Mouse (Mus musculus) C2C12 (cell line): ENCODE data around the gene Foxred2. TPM values are rescaled to one million over a fixed set of nuclear protein-coding genes. Genes with fewer than 3 reads are reported as not detected.
A peak's percentile ranks its signal among the peaks of the same experiment; 100 is the strongest.

Experiments
- H3K27me3 ChIP-seq: one replicate; pipeline ENCODE4 v1.6.1; 2011; ENCODE audit not compliant: control insufficient read depth, insufficient read depth, insufficient read length
- H3K36me3 ChIP-seq: one replicate; pipeline ENCODE4 v1.6.1; 2011; ENCODE audit not compliant: control insufficient read depth, insufficient read depth
- H3K4me3 ChIP-seq: one replicate; pipeline ENCODE4 v1.5.1; 2011; ENCODE audit warnings: mild to moderate bottlenecking, control low read depth; ENCODE audit not compliant: poor library complexity, insufficient read depth, severe bottlenecking
- H3K79me2 ChIP-seq: one replicate; pipeline ENCODE4 v1.6.1; 2011; ENCODE audit not compliant: control insufficient read depth, insufficient read depth
- H3K79me3 ChIP-seq: one replicate; pipeline ENCODE4 v1.6.1; 2011; ENCODE audit warnings: low read depth, control low read depth
- H3ac ChIP-seq: one replicate; pipeline ENCODE3; 2011; ENCODE audit warnings: low read depth; ENCODE audit not compliant: control insufficient read depth, insufficient read length
- CEBPB ChIP-seq: IDR thresholded peaks from one replicate; pipeline ENCODE4 v1.6.1; 2011; ENCODE audit warnings: low read depth, mild to moderate bottlenecking, control low read depth, moderate library complexity
- CTCF ChIP-seq: IDR thresholded peaks from one replicate; pipeline ENCODE4 v1.5.1; 2011; ENCODE audit not compliant: control insufficient read depth, insufficient read depth, insufficient read length
- FOSL1 ChIP-seq: IDR thresholded peaks from one replicate; pipeline ENCODE4 v1.8.0; 2011; ENCODE audit warnings: mild to moderate bottlenecking, low read length; ENCODE audit not compliant: poor library complexity, insufficient read depth, severe bottlenecking
- MAX ChIP-seq: IDR thresholded peaks from one replicate; pipeline ENCODE4 v1.6.1; 2011; ENCODE audit warnings: mild to moderate bottlenecking, control low read depth
- MYOD1 ChIP-seq: IDR thresholded peaks from one replicate; pipeline ENCODE4 v1.6.1; 2011; ENCODE audit warnings: low read depth; ENCODE audit not compliant: control insufficient read depth, insufficient read length
- MYOG ChIP-seq: IDR thresholded peaks from one replicate; pipeline ENCODE4 v1.6.1; 2011; ENCODE audit not compliant: control insufficient read depth, insufficient read length; ENCODE audit errors: extremely low read depth
- USF1 ChIP-seq: IDR thresholded peaks from one replicate; pipeline ENCODE4 v1.6.1; 2011; ENCODE audit warnings: low read depth, mild to moderate bottlenecking, control low read depth, moderate library complexity
- polyA plus RNA-seq: library from polyadenylated mRNA; unstranded; fragments of >200 nt; fragmentation: generic; extraction: Trizol; gene quantifications from one replicate; pipeline ENCODE4 v1.2.1, GENCODE M21; 2012; ENCODE audit warnings: missing spikeins

Gene Foxred2
- polyA plus RNA-seq, 1 experiment, result 7.3 TPM

DNA sequence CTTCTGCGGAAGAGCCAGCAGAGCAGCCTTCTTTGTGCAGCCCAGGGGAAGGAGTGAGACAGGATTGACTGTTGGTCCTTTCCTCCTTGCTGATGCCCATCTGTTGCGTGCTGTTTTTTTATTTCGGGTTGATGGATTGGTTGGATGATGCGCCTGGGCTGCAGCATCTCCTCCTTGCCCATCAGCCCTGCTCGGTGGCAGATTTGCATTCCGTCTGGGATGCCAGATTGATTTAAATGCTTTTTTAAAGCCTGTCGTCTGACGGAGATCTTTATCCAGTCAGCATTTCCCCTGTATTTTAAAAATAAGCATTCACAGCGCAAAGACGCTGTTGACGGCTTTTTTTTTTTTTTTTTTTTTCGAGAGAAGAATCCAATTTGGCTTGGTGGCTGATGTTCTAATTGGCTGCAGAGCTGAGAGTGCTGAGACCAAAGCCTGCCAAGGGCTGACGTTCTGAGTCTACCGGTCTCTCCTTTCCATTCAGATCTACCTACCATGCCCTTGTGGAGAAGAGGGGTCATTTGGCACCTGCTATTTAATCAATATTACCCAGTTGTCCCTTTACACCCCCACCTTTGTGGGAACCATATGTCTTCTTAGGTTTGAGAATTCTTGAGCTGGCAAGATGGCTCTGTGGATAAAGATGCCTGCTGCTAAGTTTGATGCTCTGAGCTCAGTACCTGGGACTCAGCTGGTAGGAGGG is 20.7 kb downstream of the Foxred2 start:
- no peaks in the 10 kb centered on the region for H3K79me3 ChIP-seq
- H3ac ChIP-seq, result no peak overlapping the region
- no peak for TF ChIP-seq FOSL1
- TF ChIP-seq CTCF, result no peak
- TF ChIP-seq USF1, result no peak
- no peak for TF ChIP-seq MYOD1
- no peak for TF ChIP-seq MYOG
- no peak for TF ChIP-seq CEBPB
- TF ChIP-seq MAX, result no peak
- no peaks in the 10 kb centered on the region for H3K36me3 ChIP-seq
- no peak overlapping the region for H3K4me3 ChIP-seq
- H3K79me2 ChIP-seq, result no peaks in the 10 kb centered on the region
- H3K27me3 ChIP-seq, result no peaks in the 10 kb centered on the region

DNA sequence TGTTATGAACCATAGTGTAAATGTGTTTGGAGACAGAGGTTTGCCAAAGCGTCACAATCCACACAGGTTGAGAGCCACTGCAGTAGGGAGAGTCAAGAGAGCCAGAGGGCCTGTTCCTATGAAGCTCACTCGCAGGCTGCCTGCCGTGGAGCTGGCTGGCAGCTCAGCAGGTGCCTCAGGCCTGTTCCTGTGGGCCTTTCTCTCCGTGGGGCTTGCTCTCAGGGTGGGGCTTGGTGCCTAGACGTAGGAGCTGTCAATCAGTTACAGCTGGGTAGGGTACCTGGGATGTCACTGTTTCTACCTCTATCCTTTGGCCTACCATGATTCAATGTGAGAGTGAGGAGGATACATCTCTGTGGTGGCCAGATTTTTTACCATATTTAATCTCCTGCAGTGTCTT is 21.6 kb downstream of the Foxred2 start:
- H3K27me3 ChIP-seq, result no peaks in the 10 kb centered on the region
- H3ac ChIP-seq, result no peak overlapping the region
- H3K4me3 ChIP-seq, result no peak overlapping the region
- no peaks in the 10 kb centered on the region for H3K36me3 ChIP-seq
- no peaks in the 10 kb centered on the region for H3K79me2 ChIP-seq
- H3K79me3 ChIP-seq, result no peaks in the 10 kb centered on the region
- TF ChIP-seq USF1 (no peak), CEBPB (no peak), MYOG (no peak)

DNA sequence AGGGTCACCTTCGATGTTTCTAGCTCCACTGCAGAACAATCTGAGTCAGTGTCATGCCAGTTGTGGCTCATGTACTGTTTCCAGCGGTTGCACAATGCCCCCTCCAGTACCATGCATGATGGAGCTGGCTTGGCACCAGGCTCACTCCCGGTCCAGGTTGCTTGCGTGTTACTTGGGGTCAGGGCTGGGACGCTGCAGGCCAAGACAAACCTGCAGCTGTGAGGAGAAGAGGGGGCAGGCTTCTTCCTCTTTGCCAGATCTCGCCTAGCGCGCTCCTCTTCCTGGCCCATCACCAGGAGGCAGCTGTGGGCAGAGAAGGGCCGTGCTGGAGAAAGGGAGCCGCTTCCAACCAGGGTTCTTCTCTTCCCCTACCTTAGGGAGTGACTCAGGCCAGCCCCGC is 22.2 kb downstream of the Foxred2 start:
- TF ChIP-seq USF1 (no peak), CEBPB (peak; percentile 81)
- Histone ChIP-seq H3K4me3 (no peak overlapping the region), H3K27me3 (no peaks in the 10 kb centered on the region), H3K36me3 (no peaks in the 10 kb centered on the region), H3K79me3 (no peaks in the 10 kb centered on the region), H3ac (no peak overlapping the region), H3K79me2 (peaks cover 5% of the 10 kb centered on the region)

DNA sequence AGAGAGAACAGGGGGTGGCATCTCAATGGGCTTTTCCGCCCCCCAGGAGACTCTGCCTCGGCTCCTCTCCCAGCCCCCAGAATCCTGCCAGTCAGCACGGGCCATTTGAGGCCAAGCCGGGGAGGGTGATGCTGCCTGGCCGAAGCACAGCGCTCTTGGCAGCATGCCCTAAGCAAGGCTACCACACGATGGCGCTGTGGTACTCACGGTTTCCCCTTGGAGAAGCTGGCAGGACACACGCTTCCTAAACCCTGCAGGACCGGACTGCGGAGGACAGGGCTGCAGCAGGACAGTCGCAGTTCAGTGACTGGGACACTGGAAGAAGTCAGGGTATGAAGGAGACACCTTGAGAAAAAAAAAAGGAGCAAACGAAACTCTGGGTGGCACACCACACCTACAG is 22.8 kb downstream of the Foxred2 start:
- no peaks in the 10 kb centered on the region for H3K79me3 ChIP-seq
- no peak overlapping the region for H3K4me3 ChIP-seq
- H3K79me2 ChIP-seq, result peaks cover 8% of the 10 kb centered on the region
- H3K36me3 ChIP-seq, result no peaks in the 10 kb centered on the region
- peak; percentile 94 for TF ChIP-seq MAX
- TF ChIP-seq FOSL1, result no peak
- TF ChIP-seq CEBPB, result no peak
- TF ChIP-seq CTCF, result peak; percentile 99
- TF ChIP-seq MYOG, result no peak
- no peak for TF ChIP-seq MYOD1
- TF ChIP-seq USF1, result no peak
- H3K27me3 ChIP-seq, result no peaks in the 10 kb centered on the region
- H3ac ChIP-seq, result no peak overlapping the region

DNA sequence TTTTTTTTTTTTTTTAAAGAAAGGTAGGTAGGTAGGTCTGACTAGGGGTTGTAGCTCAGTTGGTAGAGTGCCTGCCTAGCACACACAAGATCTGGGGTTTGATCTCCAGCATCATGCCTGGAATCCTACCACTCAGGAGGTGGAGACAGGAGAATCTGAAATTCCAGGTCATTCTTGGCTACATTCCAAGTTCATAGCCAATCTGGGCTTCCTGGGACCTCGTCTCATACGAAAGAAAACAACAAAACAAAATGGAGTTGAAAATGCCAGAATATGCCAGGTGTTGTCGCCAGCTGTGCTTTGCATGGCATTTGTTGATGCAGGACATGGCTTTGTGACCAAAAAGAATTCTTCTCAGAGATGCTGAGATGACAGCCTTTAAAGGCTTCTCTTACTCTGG is 23.3 kb downstream of the Foxred2 start:
- Histone ChIP-seq H3K4me3 (no peak overlapping the region), H3K36me3 (no peaks in the 10 kb centered on the region), H3ac (no peak overlapping the region), H3K79me3 (peaks cover 3% of the 10 kb centered on the region), H3K79me2 (peaks cover 12% of the 10 kb centered on the region), H3K27me3 (no peaks in the 10 kb centered on the region)
- no peak for TF ChIP-seq MYOG
- no peak for TF ChIP-seq CEBPB
- no peak for TF ChIP-seq USF1
- no peak for TF ChIP-seq MAX
- no peak for TF ChIP-seq CTCF
- TF ChIP-seq MYOD1, result no peak

DNA sequence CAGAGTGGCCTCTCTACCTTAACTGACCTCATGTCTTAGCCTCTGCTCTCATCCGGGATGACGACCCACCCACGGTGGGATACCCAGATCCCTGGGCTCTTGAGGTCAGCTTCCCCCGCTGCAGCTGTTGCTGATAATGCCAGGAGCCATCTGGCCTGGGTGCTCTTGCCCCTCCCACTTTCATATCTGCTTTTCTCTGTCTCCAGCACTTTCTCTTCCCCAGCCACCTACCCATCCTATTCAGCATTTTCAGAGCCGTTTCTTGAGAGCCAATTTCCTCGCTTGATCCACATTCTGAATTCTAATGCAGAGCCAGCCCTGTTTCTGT is 24.9 kb downstream of the Foxred2 start:
- TF ChIP-seq CTCF (no peak), MYOD1 (peak; percentile 56)
- Histone ChIP-seq H3ac (no peak overlapping the region), H3K4me3 (no peak overlapping the region), H3K79me3 (peaks cover 19% of the 10 kb centered on the region), H3K36me3 (peaks cover 13% of the 10 kb centered on the region), H3K79me2 (peaks cover 27% of the 10 kb centered on the region), H3K27me3 (no peaks in the 10 kb centered on the region)
